Mouse (Mus musculus): ENCODE measurements around the gene Cop1.

- TF ChIP-seq CTCF (IDR thresholded peaks at IDR 0.05; ENCODE audit: extremely low read depth, insufficient read depth, low read length) (no peak), POLR2A (IDR thresholded peaks at IDR 0.05; ENCODE audit: extremely low read depth, insufficient read depth, low read length) (no peak)
These were observed 110.2 kb downstream of the Cop1 start for GRCm38 (mm10) chr1:159342355-159342754.
